Mouse (Mus musculus): Measurements from ENCODE around the gene Nbl1.

DNA sequence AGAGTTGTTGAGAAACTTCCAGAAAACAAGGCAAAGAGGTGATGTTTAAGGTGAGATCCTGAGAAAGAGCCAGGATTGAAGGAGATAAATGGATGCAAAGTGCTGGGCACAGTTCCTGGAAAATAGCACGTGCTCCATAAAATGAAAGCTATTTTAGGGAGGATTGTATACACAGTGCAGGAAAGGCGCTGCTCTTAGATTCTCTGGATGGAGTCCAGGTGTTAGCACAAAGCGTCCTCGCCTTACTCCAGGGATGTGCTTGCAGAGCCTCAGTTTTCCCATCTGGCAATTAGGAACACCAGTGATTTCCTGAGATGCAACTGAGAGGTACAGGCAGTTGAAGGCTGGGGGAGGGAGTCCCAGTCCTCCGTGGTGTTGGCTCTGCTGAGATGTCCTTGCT is 3.4 kb upstream of the Nbl1 start:
- TF ChIP-seq POLR2A (IDR thresholded peaks at IDR 0.05; ENCODE audit: low read depth, low read length): no peak
- no peak for TF ChIP-seq CTCF (IDR thresholded peaks at IDR 0.05; ENCODE audit: extremely low read depth, insufficient read length, insufficient replicate concordance, low read depth, low read length)
